ENCODE assay signal across 8 mouse cellular contexts in the genomic region with DNA sequence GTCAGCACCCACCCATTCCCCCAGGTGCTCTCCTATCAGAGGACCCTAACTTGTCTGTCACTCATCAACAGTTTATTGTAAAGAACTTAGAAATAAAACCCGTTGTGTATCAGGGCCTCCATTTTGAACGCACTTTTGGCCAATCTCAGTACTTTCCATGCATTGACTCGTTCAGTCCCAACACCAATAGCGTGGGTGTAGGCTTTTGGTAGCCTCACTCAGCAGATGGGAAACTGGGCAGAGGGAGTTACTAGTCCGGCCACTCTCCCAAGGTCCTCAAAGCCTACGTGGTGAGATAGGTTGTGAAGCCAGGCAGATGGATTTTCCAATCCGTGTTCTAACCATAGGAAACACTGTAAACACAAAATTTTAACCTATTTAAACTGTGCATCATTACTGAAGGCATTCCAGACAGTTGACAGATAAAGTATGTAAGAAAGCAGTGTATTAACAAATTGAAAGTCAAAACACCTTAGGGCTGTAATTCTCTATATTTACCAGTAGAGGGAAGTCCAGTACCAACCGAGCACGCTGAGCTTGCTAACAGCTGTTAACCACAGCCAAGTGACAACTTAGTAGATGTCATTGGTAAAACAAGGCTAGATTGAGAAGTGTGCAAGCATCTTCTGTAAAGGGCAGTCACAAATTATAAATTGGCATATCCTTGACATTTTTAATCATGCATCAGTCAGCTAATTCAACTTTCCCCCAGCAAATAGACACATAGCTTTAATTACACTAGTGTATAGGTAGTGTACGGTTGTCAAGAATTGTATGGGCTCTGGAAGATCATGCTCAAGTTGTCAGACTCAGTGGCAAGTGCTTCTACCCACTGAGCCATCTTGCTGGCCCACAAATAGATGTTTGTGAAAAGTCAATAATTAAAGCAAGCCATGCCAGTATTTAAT. TPM values are rescaled to one million over a fixed set of nuclear protein-coding genes. Genes with fewer than 3 reads are reported as not detected.
A peak's percentile ranks its signal among the peaks of the same experiment; 100 is the strongest.
DNase-seq lines count a peak whose midpoint lies in the region; ATAC-seq and TF ChIP-seq lines count a peak whose summit lies in the region.
"Had no signal": no experiment of that assay in that cellular context is flagged by ENCODE, and none has a peak within 500 bp of the region (broad histone marks: within the 10 kb centered on the region; RNA-seq: fewer than 3 reads in every experiment).

No protein-coding gene starts in this region.

- H3K4me3 ChIP-seq in kidney, postnatal 0 days (replicated peaks; ENCODE audit: low read depth, low read length): no peak overlapping the region
- H3K4me3 ChIP-seq in ES-E14 (ENCODE audit: insufficient read depth in 1 of 2, low read depth in 1 of 2, low read length in 2 of 2, poor library complexity in 1 of 2, severe bottlenecking in 1 of 2): no peak overlapping the region
- H3K4me3 ChIP-seq: erythroblast, embryonic 14.5 days had no signal

- WGBS in kidney, postnatal 0 days: 65% methylated on average over 10 of the region's 10 CpGs

- DNase-seq in kidney, postnatal 0 days (ENCODE audit: low spot score): peak; percentile 86
- no peak for DNase-seq in kidney, adult 18-20 months
- no peak for DNase-seq in ES-E14 (ENCODE audit: low read depth, low spot score)
- DNase-seq in c-Kit-negative CD71-positive TER-119-positive erythroid progenitor cells, embryonic 14.5 days (ENCODE audit: low read depth, low spot score): peak; percentile 17
- peak; percentile 33 for DNase-seq in lung, postnatal 36 days
- DNase-seq in adrenal gland, adult 8-10 months: no peak

- no peak overlapping the region for H3K27ac ChIP-seq in kidney, postnatal 0 days
- no peak overlapping the region for H3K27ac ChIP-seq in ES-E14 (ENCODE audit: insufficient read depth, low read depth, low read length, poor library complexity, severe bottlenecking)

- H3K9me3 ChIP-seq in kidney, postnatal 0 days (replicated peaks; ENCODE audit: low read length): no peaks in the 10 kb centered on the region
- no peaks in the 10 kb centered on the region for H3K9me3 ChIP-seq in ES-E14 (ENCODE audit: control insufficient read depth, insufficient read depth, low read depth, low read length)

- in situ Hi-C loops in ES-E14 (cut with MboI; ENCODE audit: low sequenced_read_pairs in 2 of 2, unreplicated experiment in 2 of 2): loop anchor here in 1 of 2 experiments (25.0 kb wide), 1 partner anchor 576 kb away; no protein-coding TSS in a partner anchor

- H3K4me2 ChIP-seq in kidney, postnatal 0 days (ENCODE audit: low read length): no peak overlapping the region

- TF ChIP-seq CTCF in kidney, postnatal 0 days (IDR thresholded peaks at IDR 0.05; ENCODE audit: low read depth): peak; percentile 89

- no peaks in the 10 kb centered on the region for H3K27me3 ChIP-seq in kidney, postnatal 0 days (ENCODE audit: insufficient read depth, low read length)

- no peaks in the 10 kb centered on the region for H3K4me1 ChIP-seq in kidney, postnatal 0 days (replicated peaks; ENCODE audit: insufficient read depth, low read length)
- 0 out of 4 replicates have a peak, but pooled peaks cover 0 to 2% of the 10 kb centered on the region in 2 experiments for H3K4me1 ChIP-seq in ES-E14 (ENCODE audit: control insufficient read depth in 2 of 2, insufficient read depth in 2 of 2, low read length in 2 of 2, poor library complexity in 1 of 2)

- H3K36me3 ChIP-seq in kidney, postnatal 0 days (ENCODE audit: insufficient read depth, low read length): no peaks in the 10 kb centered on the region
- H3K36me3 ChIP-seq in ES-E14 (ENCODE audit: control insufficient read depth, insufficient read depth, low read length, poor library complexity, severe bottlenecking): peaks cover 9% of the 10 kb centered on the region

- H3K9ac ChIP-seq in kidney, postnatal 0 days (ENCODE audit: low read depth, low read length): no peak overlapping the region
- H3K9ac ChIP-seq in ES-E14 (ENCODE audit: insufficient read depth, low read depth, low read length, poor library complexity, severe bottlenecking): no peak overlapping the region

- no peak for ATAC-seq in kidney, postnatal 0 days (replicated peaks; ENCODE audit: low FRiP score, low read depth)
- no peak for ATAC-seq in cerebellum, adult (ENCODE audit: insufficient number of reproducible peaks, low FRiP score, low TSS enrichment)

TF ChIP-seq in ES-E14, 5 proteins besides CTCF, POLR2A, EP300 and RAD21:
- TF ChIP-seq ZC3H11A (IDR thresholded peaks at IDR 0.05; ENCODE audit: borderline replicate concordance, low read depth, low read length) (peak; percentile 72), ZNF384 (IDR thresholded peaks at IDR 0.05; ENCODE audit: low read depth, low read length) (no peak), MAFK (IDR thresholded peaks at IDR 0.05; ENCODE audit: insufficient read depth, low read depth, low read length) (no peak), CHD2 (IDR thresholded peaks at IDR 0.05; ENCODE audit: low read depth, low read length) (no peak), HCFC1 (IDR thresholded peaks at IDR 0.05; ENCODE audit: borderline replicate concordance, insufficient read depth, low read length) (no peak)

RNA-seq across cellular contexts. Expression of a gene that starts 14.2 kb away (rescaled TPM):
- polyA plus RNA-seq in kidney, postnatal 0 days (2015; fragmentation: Nextera tagmentation; extraction: Ambion mirVana): 1.0 and 1.5 TPM in 2 replicates
- 18.3 and 19.6 TPM in 2 replicates for total RNA-seq in ES-E14 (2012; rRNA removed)
- total RNA-seq in adrenal gland, adult 8-10 months (2022): 1 to 10 TPM in 1 of 4 experiments, under 1 TPM in 3; 0.24 to 1.0 (median 0.52) TPM

RNA-seq across cellular contexts. Expression of a gene that starts 49.5 kb away (rescaled TPM):
- polyA plus RNA-seq in kidney, postnatal 0 days (2015; fragmentation: Nextera tagmentation; extraction: Ambion mirVana): 83.9 and 88.3 TPM in 2 replicates
- total RNA-seq in ES-E14 (2012; rRNA removed): 133 and 174 TPM in 2 replicates
- total RNA-seq in adrenal gland, adult 8-10 months (2022): 100 to 1,000 TPM in 3 of 4 experiments, 10 to 100 TPM in 1; 99.7 to 159 (median 118) TPM

Comparison
In these comparisons a context has a peak if more than half of its experiments do, and no peak if none do; other contexts are left out.
1. DNase-seq: peak in kidney, postnatal 0 days (single experiment), c-Kit-negative CD71-positive TER-119-positive erythroid progenitor cells, embryonic 14.5 days (single experiment) and lung, postnatal 36 days (single experiment); none in kidney, adult 18-20 months (single experiment), ES-E14 (single experiment) and adrenal gland, adult 8-10 months (single experiment).